Mouse (Mus musculus): ENCODE measurements around the gene Gm20388. TPM values are rescaled to one million over a fixed set of nuclear protein-coding genes. Genes with fewer than 3 reads are reported as not detected.
A peak's percentile ranks its signal among the peaks of the same experiment; 100 is the strongest.
"Not testable (repeated sequence)": the region's sequence is repeated elsewhere in the genome, so short reads cannot be mapped to it uniquely, and the experiment has no call there.

Gene Gm20388
- polyA plus RNA-seq, 1 experiment from 2014 or later: 1.4 TPM

DNA sequence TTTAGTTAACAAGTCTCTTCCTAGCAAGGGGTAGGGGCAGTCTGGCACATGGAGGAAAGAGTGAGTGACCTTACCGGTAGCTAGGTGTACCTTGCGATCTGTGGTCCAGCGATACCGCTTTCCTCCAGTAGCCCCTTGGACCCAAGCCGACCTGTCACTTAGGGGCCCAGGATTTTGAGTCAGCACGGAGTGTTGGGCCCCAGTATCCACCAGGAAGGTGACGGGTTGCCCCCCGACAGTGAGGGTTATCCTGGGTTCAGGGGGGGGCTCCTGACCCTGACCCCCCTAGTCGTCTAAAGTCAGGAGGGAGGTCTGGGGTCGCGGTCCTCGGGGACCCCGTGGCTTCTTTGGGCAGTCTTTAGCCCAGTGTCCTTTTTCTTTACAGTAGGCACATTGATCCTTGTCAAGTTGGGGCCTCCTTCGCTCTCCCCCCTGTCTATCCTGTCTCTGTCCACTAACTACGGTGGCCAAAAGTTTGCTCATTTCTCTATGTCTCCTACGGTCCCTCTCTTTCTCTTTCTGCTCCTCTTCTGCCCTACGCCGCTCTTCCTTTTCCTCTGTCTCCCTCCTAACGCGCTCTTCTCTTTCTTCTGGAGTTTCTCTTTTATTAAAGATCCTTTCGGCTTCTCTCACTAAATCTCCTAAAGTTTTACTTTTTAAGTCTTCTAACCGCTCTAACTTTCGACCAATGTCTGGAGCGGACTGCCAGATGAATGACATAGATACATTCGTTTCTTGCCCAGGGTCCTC is 3521.2 kb downstream of the Gm20388 start:
- no peaks in the 10 kb centered on the region for H3K27me3 ChIP-seq (ENCODE audit: control insufficient read depth, insufficient read depth, low read depth, low read length)
- H3K27ac ChIP-seq (ENCODE audit: low read length): no peak overlapping the region
- no peak overlapping the region for H3K4me3 ChIP-seq (ENCODE audit: low read depth, low read length)
- no peaks in the 10 kb centered on the region for H3K4me1 ChIP-seq (ENCODE audit: control insufficient read depth, low read depth, low read length)
- no peaks in the 10 kb centered on the region for H3K36me3 ChIP-seq (ENCODE audit: control insufficient read depth, insufficient read depth)
- no peak for ATAC-seq (ENCODE audit: low read depth)
- H3K9me3 ChIP-seq (replicated peaks; ENCODE audit: control insufficient read depth, low read length): peaks cover 46% of the 10 kb centered on the region
- H3K4me2 ChIP-seq (ENCODE audit: low read depth, low read length): no peak overlapping the region
- 84% methylated on average over 24 of the region's 25 CpGs for WGBS (ENCODE audit: insufficient replicate concordance)
- no peak overlapping the region for H3K9ac ChIP-seq (ENCODE audit: low read depth, low read length)

DNA sequence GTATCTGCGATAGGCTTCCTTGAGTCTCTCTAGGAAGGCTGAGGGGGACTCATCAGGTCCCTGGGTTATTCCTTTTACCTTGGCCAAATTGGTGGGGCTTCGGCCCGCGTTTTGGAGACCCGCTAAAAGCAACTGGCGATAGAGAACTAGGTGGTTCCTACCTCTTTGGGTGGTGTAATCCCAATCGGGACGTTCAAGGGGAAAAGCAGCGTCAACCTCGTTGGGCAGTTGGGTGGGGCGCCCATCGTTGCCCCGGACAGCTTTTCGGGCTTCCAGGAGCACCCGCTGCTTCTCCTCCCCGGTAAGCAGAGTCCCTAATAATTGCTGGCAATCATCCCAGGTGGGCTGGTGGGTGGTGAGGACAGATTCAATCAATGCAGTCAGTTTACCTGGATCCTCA is 3521.7 kb downstream of the Gm20388 start:
- no peak overlapping the region for H3K27ac ChIP-seq (ENCODE audit: low read length)
- H3K9ac ChIP-seq (ENCODE audit: low read depth, low read length): no peak overlapping the region
- H3K27me3 ChIP-seq (ENCODE audit: control insufficient read depth, insufficient read depth, low read depth, low read length): no peaks in the 10 kb centered on the region
- ATAC-seq (ENCODE audit: low read depth): no peak
- H3K4me2 ChIP-seq (ENCODE audit: low read depth, low read length): no peak overlapping the region
- no peaks in the 10 kb centered on the region for H3K36me3 ChIP-seq (ENCODE audit: control insufficient read depth, insufficient read depth)
- no peaks in the 10 kb centered on the region for H3K4me1 ChIP-seq (ENCODE audit: control insufficient read depth, low read depth, low read length)
- H3K4me3 ChIP-seq (ENCODE audit: low read depth, low read length): no peak overlapping the region
- WGBS (ENCODE audit: insufficient replicate concordance): 90% methylated on average over 16 of the region's 16 CpGs
- H3K9me3 ChIP-seq (replicated peaks; ENCODE audit: control insufficient read depth, low read length): peaks cover 40% of the 10 kb centered on the region

- H3K4me2 ChIP-seq (ENCODE audit: low read depth, low read length); H3K9ac ChIP-seq (ENCODE audit: low read depth, low read length); H3K36me3 ChIP-seq (ENCODE audit: control insufficient read depth, insufficient read depth); H3K4me3 ChIP-seq (ENCODE audit: low read depth, low read length); H3K27ac ChIP-seq (ENCODE audit: low read length); H3K27me3 ChIP-seq (ENCODE audit: control insufficient read depth, insufficient read depth, low read depth, low read length); ATAC-seq (ENCODE audit: low read depth); H3K4me1 ChIP-seq (ENCODE audit: control insufficient read depth, low read depth, low read length): not testable (repeated sequence)
- peaks cover 30% of the 10 kb centered on the region for H3K9me3 ChIP-seq (replicated peaks; ENCODE audit: control insufficient read depth, low read length)
- 93% methylated on average over 46 of the region's 47 CpGs for WGBS (ENCODE audit: insufficient replicate concordance)
These were observed 3522.8 kb downstream of the Gm20388 start for GRCm38 (mm10) chr8:123433241-123433974.

DNA sequence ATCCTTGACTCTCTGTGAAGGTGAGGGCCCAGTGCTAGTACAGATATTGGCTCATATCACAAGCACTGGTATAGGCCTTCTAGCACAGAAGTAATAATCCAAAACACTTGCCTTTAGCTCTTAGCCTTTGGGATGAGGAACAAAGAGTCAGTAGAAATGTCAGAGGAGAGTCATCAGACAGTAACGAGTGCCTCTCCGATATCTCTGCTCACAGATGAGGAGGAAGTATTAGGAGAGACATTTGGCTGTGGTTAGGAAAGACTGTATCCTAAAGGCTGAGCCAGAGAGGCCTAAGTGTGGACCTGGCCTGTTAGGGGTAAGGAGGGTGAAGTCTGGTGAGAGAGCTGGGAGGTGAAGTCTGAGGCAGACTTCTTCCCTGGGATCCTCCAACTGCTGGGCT is 3531.1 kb downstream of the Gm20388 start:
- H3K27me3 ChIP-seq (ENCODE audit: control insufficient read depth, insufficient read depth, low read depth, low read length): no peaks in the 10 kb centered on the region
- ATAC-seq (ENCODE audit: low read depth): no peak
- peaks cover 11% of the 10 kb centered on the region for H3K4me1 ChIP-seq (ENCODE audit: control insufficient read depth, low read depth, low read length)
- 48% methylated on average over 2 of the region's 2 CpGs for WGBS (ENCODE audit: insufficient replicate concordance)
- H3K9ac ChIP-seq (ENCODE audit: low read depth, low read length): no peak overlapping the region
- no peak overlapping the region for H3K4me3 ChIP-seq (ENCODE audit: low read depth, low read length)
- no peaks in the 10 kb centered on the region for H3K9me3 ChIP-seq (replicated peaks; ENCODE audit: control insufficient read depth, low read length)
- no peak overlapping the region for H3K4me2 ChIP-seq (ENCODE audit: low read depth, low read length)
- H3K36me3 ChIP-seq (ENCODE audit: control insufficient read depth, insufficient read depth): no peaks in the 10 kb centered on the region
- H3K27ac ChIP-seq (ENCODE audit: low read length): no peak overlapping the region

DNA sequence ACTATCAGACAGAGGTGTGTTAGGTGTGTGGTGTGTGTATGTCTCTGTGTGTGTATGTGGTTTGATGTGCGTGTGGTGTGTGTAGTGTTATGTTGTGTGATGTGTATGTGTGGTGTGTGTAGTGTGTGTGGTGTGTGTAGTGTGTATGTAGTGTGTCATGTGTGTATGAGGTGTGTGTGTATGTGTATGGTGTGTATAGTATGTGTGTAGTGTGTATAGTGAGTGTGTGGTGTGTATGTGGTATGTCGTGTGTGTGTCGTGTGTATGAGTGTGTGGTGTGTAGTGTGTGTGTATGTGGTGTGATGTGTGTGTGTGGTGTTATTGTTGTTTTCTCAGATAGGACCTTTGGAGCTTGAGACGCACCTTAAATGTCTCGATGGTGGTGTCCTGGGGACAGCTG is 3531.7 kb downstream of the Gm20388 start:
- WGBS (ENCODE audit: insufficient replicate concordance): 68% methylated on average over 5 of the region's 5 CpGs
- H3K4me1 ChIP-seq (ENCODE audit: control insufficient read depth, low read depth, low read length): peaks cover 11% of the 10 kb centered on the region
- peak overlapping the region; percentile 77 for H3K4me3 ChIP-seq (ENCODE audit: low read depth, low read length)
- no peak for ATAC-seq (ENCODE audit: low read depth)
- H3K27me3 ChIP-seq (ENCODE audit: control insufficient read depth, insufficient read depth, low read depth, low read length): no peaks in the 10 kb centered on the region
- H3K4me2 ChIP-seq (ENCODE audit: low read depth, low read length): peak overlapping the region; percentile 85; the same call in 1 of the 2 replicates
- no peak overlapping the region for H3K27ac ChIP-seq (ENCODE audit: low read length)
- H3K9me3 ChIP-seq (replicated peaks; ENCODE audit: control insufficient read depth, low read length): no peaks in the 10 kb centered on the region
- H3K9ac ChIP-seq (ENCODE audit: low read depth, low read length): no peak overlapping the region
- H3K36me3 ChIP-seq (ENCODE audit: control insufficient read depth, insufficient read depth): no peaks in the 10 kb centered on the region

DNA sequence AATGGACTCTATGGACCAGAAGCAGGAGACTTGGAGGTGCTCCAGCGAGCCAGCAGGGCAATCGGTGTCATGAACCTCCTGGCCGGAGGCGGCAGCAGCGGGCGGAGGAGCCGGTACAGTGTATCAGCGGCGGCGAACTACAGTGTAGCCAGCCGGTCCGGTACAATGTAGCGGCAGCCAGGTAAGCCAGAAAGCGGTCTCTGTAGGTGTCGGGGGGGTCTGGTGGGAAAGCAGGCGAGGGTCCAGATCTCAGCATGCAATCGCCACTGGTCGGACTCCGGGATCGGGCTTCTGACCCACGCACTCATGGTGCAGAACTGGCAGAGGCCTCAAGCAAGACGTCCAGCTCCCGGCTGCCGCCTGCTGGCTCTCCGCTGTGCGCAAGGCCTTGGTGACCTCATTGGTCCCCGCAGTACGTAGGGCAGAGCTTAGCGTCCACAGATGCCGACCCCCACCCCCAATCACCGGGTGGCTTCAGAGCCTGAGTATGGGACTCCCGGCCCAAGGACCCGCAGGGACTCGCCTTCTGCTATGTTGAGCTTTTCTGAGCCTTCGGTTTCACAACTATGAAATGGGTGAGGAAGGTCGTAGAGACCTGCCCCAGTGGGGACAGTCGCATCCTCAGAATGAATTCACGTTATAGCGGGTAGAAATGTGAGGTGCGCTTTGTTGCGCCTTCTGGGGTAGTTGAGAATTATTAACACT is 3532.4 kb downstream of the Gm20388 start:
- ATAC-seq (ENCODE audit: low read depth): peak; percentile 92
- Histone ChIP-seq H3K27me3 (ENCODE audit: control insufficient read depth, insufficient read depth, low read depth, low read length) (no peaks in the 10 kb centered on the region), H3K36me3 (ENCODE audit: control insufficient read depth, insufficient read depth) (no peaks in the 10 kb centered on the region), H3K4me3 (ENCODE audit: low read depth, low read length) (peak overlapping the region; percentile 77), H3K4me2 (ENCODE audit: low read depth, low read length) (peak overlapping the region; percentile 85), H3K9ac (ENCODE audit: low read depth, low read length) (peak overlapping the region; percentile 80), H3K27ac (ENCODE audit: low read length) (peak overlapping the region; percentile 52), H3K4me1 (ENCODE audit: control insufficient read depth, low read depth, low read length) (peaks cover 11% of the 10 kb centered on the region), H3K9me3 (replicated peaks; ENCODE audit: control insufficient read depth, low read length) (no peaks in the 10 kb centered on the region)
- under 1% methylated on average over 41 of the region's 41 CpGs for WGBS (ENCODE audit: insufficient replicate concordance)

- Histone ChIP-seq H3K9me3 (replicated peaks; ENCODE audit: control insufficient read depth, low read length) (no peaks in the 10 kb centered on the region), H3K4me2 (ENCODE audit: low read depth, low read length) (peak overlapping the region; percentile 85), H3K27me3 (ENCODE audit: control insufficient read depth, insufficient read depth, low read depth, low read length) (no peaks in the 10 kb centered on the region), H3K4me1 (ENCODE audit: control insufficient read depth, low read depth, low read length) (peaks cover 11% of the 10 kb centered on the region), H3K4me3 (ENCODE audit: low read depth, low read length) (peak overlapping the region; percentile 77), H3K9ac (ENCODE audit: low read depth, low read length) (peak overlapping the region; percentile 80), H3K36me3 (ENCODE audit: control insufficient read depth, insufficient read depth) (no peaks in the 10 kb centered on the region), H3K27ac (ENCODE audit: low read length) (peak overlapping the region; percentile 52; the same call in 1 of the 2 replicates)
- WGBS (ENCODE audit: insufficient replicate concordance): 21% methylated on average over 4 of the region's 4 CpGs
- ATAC-seq (ENCODE audit: low read depth): 0 out of 2 replicates have a peak, but pooled peaks have one; percentile 5
These were observed 3532.9 kb downstream of the Gm20388 start for GRCm38 (mm10) chr8:123443576-123443921.

DNA sequence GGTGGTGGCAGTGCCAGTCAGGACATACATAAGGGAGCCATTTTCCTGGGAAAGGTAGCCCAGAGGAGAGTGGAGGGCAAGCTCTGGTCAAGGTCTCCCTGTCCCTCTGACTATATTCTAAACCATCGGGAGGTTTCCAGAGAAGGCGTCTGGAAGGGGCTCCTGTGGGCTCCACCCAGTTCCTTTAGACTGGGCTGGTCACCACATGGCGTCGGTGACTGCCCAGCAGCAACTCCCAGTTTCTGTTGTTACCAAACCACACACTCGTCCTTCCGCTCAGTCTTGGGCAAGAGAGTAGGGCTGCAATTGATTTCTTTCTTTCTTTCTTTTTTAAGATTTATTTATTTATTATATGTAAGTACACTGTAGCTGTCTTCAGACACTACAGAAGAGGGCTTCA is 3533.5 kb downstream of the Gm20388 start:
- Histone ChIP-seq H3K9ac (ENCODE audit: low read depth, low read length) (no peak overlapping the region), H3K4me1 (ENCODE audit: control insufficient read depth, low read depth, low read length) (peaks cover 11% of the 10 kb centered on the region), H3K4me2 (ENCODE audit: low read depth, low read length) (peak overlapping the region; percentile 85), H3K4me3 (ENCODE audit: low read depth, low read length) (no peak overlapping the region; the same call in 1 of the 2 replicates), H3K27ac (ENCODE audit: low read length) (no peak overlapping the region), H3K36me3 (ENCODE audit: control insufficient read depth, insufficient read depth) (no peaks in the 10 kb centered on the region), H3K9me3 (replicated peaks; ENCODE audit: control insufficient read depth, low read length) (no peaks in the 10 kb centered on the region), H3K27me3 (ENCODE audit: control insufficient read depth, insufficient read depth, low read depth, low read length) (no peaks in the 10 kb centered on the region)
- 51% methylated on average over 6 of the region's 6 CpGs for WGBS (ENCODE audit: insufficient replicate concordance)
- no peak for ATAC-seq (ENCODE audit: low read depth)

Measured in liver, embryonic 16.5 days (tissue).